Mouse (Mus musculus) left cerebral cortex, postnatal 36 days (tissue): ENCODE results near the gene Wwox. TPM values are rescaled to one million over a fixed set of nuclear protein-coding genes. Genes with fewer than 3 reads are reported as not detected.

Source experiments
- DNase-seq, 2 experiments: peaks; one replicate each; pipeline ENCODE4 v3.0.0; 2021 to 2022; ENCODE audit warnings: low spot score in 2 of 2, mixed read lengths in 1 of 2
- intact Hi-C: fragments of 180-260 bp; cut with DNase I; formaldehyde crosslinking; loops from one replicate; pipeline ENCODE4 v1.15.1; 2025
- total RNA-seq, 2 experiments: library from RNA; stranded (reverse); gene quantifications; 2 replicates each; pipeline ENCODE4 v1.2.3; 2021

Wwox gene
- total RNA-seq, 2 experiments from 2014 or later, result 13.3 to 16.5 TPM

GRCm38 (mm10) chr8:114460600-114460999 is 21.1 kb downstream of the Wwox start:
- no peak for DNase-seq
- intact Hi-C loops, result no loop called here

- peak; percentile 25 to 30 for DNase-seq
- intact Hi-C loops, result no loop called here
These were observed 23.1 kb downstream of the Wwox start for GRCm38 (mm10) chr8:114462591-114462990.

GRCm38 (mm10) chr8:114463305-114463704 is 23.9 kb downstream of the Wwox start:
- no peak for DNase-seq
- intact Hi-C loops, result no loop called here

- intact Hi-C loops, result no loop called here
- no peak for DNase-seq
These were observed 29.2 kb downstream of the Wwox start for GRCm38 (mm10) chr8:114468526-114469207.

GRCm38 (mm10) chr8:114469208-114469590 is 29.7 kb downstream of the Wwox start:
- intact Hi-C loops, result no loop called here
- no peak for DNase-seq

- DNase-seq, result no peak
- intact Hi-C loops, result no loop called here
These were observed 34.1 kb downstream of the Wwox start for GRCm38 (mm10) chr8:114473546-114473945.

- intact Hi-C loops, result no loop called here
- DNase-seq, result no peak
These were observed 37.5 kb downstream of the Wwox start for GRCm38 (mm10) chr8:114476919-114477318.

- intact Hi-C loops, result no loop called here
- no peak for DNase-seq
These were observed 38.3 kb downstream of the Wwox start for GRCm38 (mm10) chr8:114477790-114478189.

GRCm38 (mm10) chr8:114479749-114480148 is 40.3 kb downstream of the Wwox start:
- intact Hi-C loops, result no loop called here
- no peak for DNase-seq

GRCm38 (mm10) chr8:114491662-114492160 is 52.3 kb downstream of the Wwox start:
- DNase-seq, result no peak
- intact Hi-C loops, result no loop called here

GRCm38 (mm10) chr8:114499448-114500144 is 60.1 kb downstream of the Wwox start:
- intact Hi-C loops, result no loop called here
- DNase-seq, result no peak

- intact Hi-C loops, result no loop called here
- no peak for DNase-seq
These were observed 62.5 kb downstream of the Wwox start for GRCm38 (mm10) chr8:114501906-114502305.

- DNase-seq, result no peak
- intact Hi-C loops, result no loop called here
These were observed 63.7 kb downstream of the Wwox start for GRCm38 (mm10) chr8:114503196-114503595.

GRCm38 (mm10) chr8:114504889-114505288 is 65.4 kb downstream of the Wwox start:
- DNase-seq, result no peak
- intact Hi-C loops, result no loop called here

- intact Hi-C loops, result no loop called here
These were observed 66.2 kb downstream of the Wwox start for GRCm38 (mm10) chr8:114505351-114506347.

GRCm38 (mm10) chr8:114507404-114507803 is 67.9 kb downstream of the Wwox start:
- intact Hi-C loops, result no loop called here
- no peak for DNase-seq

More at GRCm38 (mm10) chr8:114505351-114506347, 66.2 kb downstream of the Wwox start:
- no peak for DNase-seq

- intact Hi-C loops, result no loop called here
These were observed 70.8 kb downstream of the Wwox start for GRCm38 (mm10) chr8:114510226-114510625.

GRCm38 (mm10) chr8:114512075-114512935 is 72.8 kb downstream of the Wwox start:
- no peak for DNase-seq
- intact Hi-C loops, result no loop called here

More at GRCm38 (mm10) chr8:114510226-114510625, 70.8 kb downstream of the Wwox start:
- DNase-seq, result no peak

- intact Hi-C loops, result no loop called here
- DNase-seq, result no peak
These were observed 75.2 kb downstream of the Wwox start for GRCm38 (mm10) chr8:114514692-114515091.
